In the genomic region with DNA sequence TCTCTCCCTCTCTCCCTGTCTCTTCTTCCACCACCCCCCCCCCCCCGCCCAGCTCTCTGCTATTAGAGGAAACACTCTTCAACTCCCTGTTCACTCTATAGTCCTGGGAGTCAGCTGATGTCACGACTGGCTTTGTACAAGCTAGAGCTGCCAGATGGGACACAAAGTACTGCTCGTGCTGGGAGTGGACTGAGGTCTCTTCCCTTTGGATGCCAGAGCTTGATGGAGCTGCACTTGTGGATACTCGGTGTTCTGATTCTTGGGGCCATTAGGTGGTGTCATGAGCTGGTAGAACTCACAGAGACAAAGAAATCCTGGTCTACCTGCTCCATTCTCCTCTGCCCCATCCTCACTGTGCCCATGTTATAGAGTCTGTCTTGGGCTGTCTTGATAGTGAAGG, we compare ENCODE assay signal across 9 mouse cellular contexts.
DNase-seq lines count a peak whose midpoint lies in the region; ATAC-seq and TF ChIP-seq lines count a peak whose summit lies in the region.
"Had no signal": no experiment of that assay in that cellular context is flagged by ENCODE, and none has a peak within 500 bp of the region (broad histone marks: within the 10 kb centered on the region; RNA-seq: fewer than 3 reads in every experiment).

No protein-coding gene starts in this region.

- WGBS in heart, embryonic 14.5 days = 3% methylated on average over 3 of the region's 4 CpGs

- no peak overlapping the region for H3K4me3 ChIP-seq in gastrocnemius, adult 2 months
- H3K4me3 ChIP-seq in heart, embryonic 14.5 days (ENCODE audit: control insufficient read depth in 1 of 2, insufficient read depth in 1 of 2, low read depth in 1 of 2, low read length in 2 of 2) = no peak overlapping the region
- H3K4me3 ChIP-seq: embryonic facial prominence, embryonic 12.5 days had no signal

- no peaks in the 10 kb centered on the region for H3K36me3 ChIP-seq in heart, embryonic 14.5 days (ENCODE audit: control insufficient read depth, insufficient read depth, low read length)
- H3K36me3 ChIP-seq: embryonic facial prominence, embryonic 12.5 days had no signal

- H3K9ac ChIP-seq in heart, embryonic 14.5 days (ENCODE audit: low read length) = no peak overlapping the region
- H3K9ac ChIP-seq: embryonic facial prominence, embryonic 12.5 days had no signal

- H3K4me1 ChIP-seq in heart, embryonic 14.5 days (ENCODE audit: control insufficient read depth in 2 of 2, insufficient read depth in 2 of 2, low read length in 2 of 2) = peaks cover 13 to 18% of the 10 kb centered on the region in 2 experiments

- DNase-seq in gastrocnemius, adult 2 months = peak; percentile 59
- no peak for DNase-seq in gastrocnemius, postnatal 10 days
- DNase-seq in urinary bladder, postnatal 25 days (ENCODE audit: low spot score) = peak; percentile 11
- no peak for DNase-seq in urinary bladder, postnatal 10 days (ENCODE audit: low spot score)
- DNase-seq in thymus, postnatal 36 days = no peak
- no peak for DNase-seq in adrenal gland, postnatal 36 days

- H3K27ac ChIP-seq in gastrocnemius, adult 2 months = peak overlapping the region; percentile 38
- H3K27ac ChIP-seq in heart, embryonic 14.5 days (replicated peaks in 1 of 2; ENCODE audit: control insufficient read depth in 1 of 2, insufficient read depth in 1 of 2, low read depth in 2 of 2, low read length in 2 of 2) = peak overlapping the region; percentile 17 to 53; a peak in 3 of 4 replicates
- H3K27ac ChIP-seq: embryonic facial prominence, embryonic 12.5 days had no signal

- intact Hi-C loops in gastrocnemius, adult 2 months (cut with DNase I) = no loop called here

- H3K27me3 ChIP-seq in heart, embryonic 14.5 days (ENCODE audit: control insufficient read depth, insufficient read depth, low read length) = no peaks in the 10 kb centered on the region
- H3K27me3 ChIP-seq: embryonic facial prominence, embryonic 12.5 days had no signal

- no peaks in the 10 kb centered on the region for H3K9me3 ChIP-seq in heart, embryonic 14.5 days (ENCODE audit: control insufficient read depth, low read length)
- H3K9me3 ChIP-seq: embryonic facial prominence, embryonic 12.5 days had no signal

- peak; percentile 58; the same call in 1 of the 2 replicates for ATAC-seq in heart, embryonic 14.5 days (ENCODE audit: insufficient number of reproducible peaks, insufficient read depth, low FRiP score, low read depth)
- no peak for ATAC-seq in inflammation-experienced regulatory T-cells, adult 6 months

- no peak overlapping the region for H3K4me2 ChIP-seq in heart, embryonic 14.5 days (ENCODE audit: low read length)
- H3K4me2 ChIP-seq: embryonic facial prominence, embryonic 12.5 days had no signal

- TF ChIP-seq CTCF in gastrocnemius, adult 2 months (IDR thresholded peaks at IDR 0.05) = peak; percentile 35

Comparison
In these comparisons a context has a peak if more than half of its experiments do, and no peak if none do; other contexts are left out.
1. DNase-seq: peak in gastrocnemius, adult 2 months (single experiment) and urinary bladder, postnatal 25 days (single experiment); none in gastrocnemius, postnatal 10 days (single experiment), urinary bladder, postnatal 10 days (single experiment), thymus, postnatal 36 days (0 of 2) and adrenal gland, postnatal 36 days (0 of 2).